Mouse (Mus musculus) limb, embryonic 12.5 days (tissue): ENCODE data around the gene Abcc9. TPM values are rescaled to one million over a fixed set of nuclear protein-coding genes. Genes with fewer than 3 reads are reported as not detected.

Source experiments
- ATAC-seq: fragments of 200-750 bp; cut with Nextera tagmentation; 2 replicates; pipeline ENCODE4 v1.8.0; 2017; ENCODE audit warnings: low read depth, moderate TSS enrichment; ENCODE audit not compliant: insufficient number of reproducible peaks, insufficient read depth, low FRiP score, low TSS enrichment
- H3K27ac ChIP-seq: fragments of 300-500 bp; sonication (generic); 2 replicates; pipeline ENCODE4 v1.5.1; 2016; ENCODE audit warnings: mild to moderate bottlenecking, moderate library complexity
- H3K27me3 ChIP-seq: fragments of 300-500 bp; sonication (generic); 2 replicates; pipeline ENCODE4 v1.6.1; 2016; ENCODE audit warnings: mild to moderate bottlenecking, moderate library complexity
- H3K36me3 ChIP-seq: fragments of 300-500 bp; sonication (generic); 2 replicates; pipeline ENCODE4 v1.6.1; 2016; ENCODE audit warnings: mild to moderate bottlenecking, moderate library complexity
- H3K4me1 ChIP-seq: fragments of 300-500 bp; sonication (generic); replicated peaks from 2 replicates; pipeline ENCODE4 v1.6.1; 2016
- H3K4me2 ChIP-seq: fragments of 300-500 bp; sonication (generic); 2 replicates; pipeline ENCODE4 v1.6.1; 2016; ENCODE audit warnings: mild to moderate bottlenecking, moderate library complexity
- H3K4me3 ChIP-seq: fragments of 300-500 bp; sonication (generic); replicated peaks from 2 replicates; pipeline ENCODE4 v1.5.1; 2016; ENCODE audit warnings: mild to moderate bottlenecking
- H3K9ac ChIP-seq: fragments of 300-500 bp; sonication (generic); replicated peaks from 2 replicates; pipeline ENCODE4 v1.6.1; 2016; ENCODE audit warnings: mild to moderate bottlenecking, moderate library complexity
- H3K9me3 ChIP-seq: fragments of 300-500 bp; sonication (generic); 2 replicates; pipeline ENCODE4 v1.6.1; 2016; ENCODE audit warnings: mild to moderate bottlenecking, moderate library complexity
- WGBS: fragments of 180-500 bp; shearing (Covaris S2); methylation state at CpG from one replicate; pipeline ENCODE4 v1.1.7; 2016; 5-methylcytosine and 5-hydroxymethylcytosine counted together
- polyA plus RNA-seq: library from polyadenylated mRNA; unstranded; fragments of >200 nt; fragmentation: Nextera tagmentation; extraction: Ambion mirVana; gene quantifications from 2 replicates; pipeline ENCODE4 v1.2.1, GENCODE M21; 2016

Abcc9 gene
- polyA plus RNA-seq, 1 experiment from 2014 or later: 0.53 TPM

DNA sequence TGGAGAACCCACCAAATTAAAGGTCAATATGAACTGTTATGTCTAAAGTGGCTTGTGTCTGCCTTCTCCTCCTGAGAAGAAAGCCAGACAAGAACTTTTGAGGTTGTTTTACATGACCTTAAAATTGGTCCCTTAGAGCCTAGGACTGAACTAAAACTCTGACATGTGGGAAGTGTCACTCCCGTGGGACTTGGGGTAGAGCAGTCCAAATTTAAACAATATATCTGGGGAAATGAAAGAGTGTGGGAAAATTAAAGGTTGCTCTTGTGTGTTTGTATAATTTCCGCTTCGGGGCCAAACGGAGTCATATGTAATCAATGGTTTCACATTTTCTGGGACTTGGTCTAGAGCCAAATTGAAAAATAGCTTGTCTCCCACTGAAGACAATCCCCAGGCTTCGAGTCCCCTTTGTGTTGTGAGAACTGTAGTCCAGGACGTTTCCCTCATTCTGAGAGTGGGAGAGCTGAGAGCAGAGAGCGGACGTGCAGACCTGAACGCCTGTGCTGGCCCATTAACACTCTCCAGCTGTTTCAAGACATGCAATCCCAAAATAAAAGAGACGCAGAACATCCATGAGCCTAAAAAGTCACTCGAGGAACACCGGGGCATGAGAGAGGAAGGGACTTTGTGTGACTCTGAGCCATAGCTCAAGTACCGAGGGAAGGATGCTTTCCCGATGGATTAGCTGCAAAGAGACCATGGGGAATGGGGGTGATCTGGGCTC, 30.6 kb upstream of the Abcc9 start:
- ATAC-seq: no peak
- H3K36me3 ChIP-seq: no peaks in the 10 kb centered on the region
- H3K27me3 ChIP-seq: peaks cover 3% of the 10 kb centered on the region; the same call in 1 of the 2 replicates
- 69% methylated on average over 14 of the region's 14 CpGs for WGBS
- no peak overlapping the region for H3K9ac ChIP-seq
- no peak overlapping the region for H3K4me2 ChIP-seq
- no peak overlapping the region for H3K4me3 ChIP-seq
- no peaks in the 10 kb centered on the region for H3K9me3 ChIP-seq
- no peak overlapping the region for H3K27ac ChIP-seq
- no peaks in the 10 kb centered on the region for H3K4me1 ChIP-seq

DNA sequence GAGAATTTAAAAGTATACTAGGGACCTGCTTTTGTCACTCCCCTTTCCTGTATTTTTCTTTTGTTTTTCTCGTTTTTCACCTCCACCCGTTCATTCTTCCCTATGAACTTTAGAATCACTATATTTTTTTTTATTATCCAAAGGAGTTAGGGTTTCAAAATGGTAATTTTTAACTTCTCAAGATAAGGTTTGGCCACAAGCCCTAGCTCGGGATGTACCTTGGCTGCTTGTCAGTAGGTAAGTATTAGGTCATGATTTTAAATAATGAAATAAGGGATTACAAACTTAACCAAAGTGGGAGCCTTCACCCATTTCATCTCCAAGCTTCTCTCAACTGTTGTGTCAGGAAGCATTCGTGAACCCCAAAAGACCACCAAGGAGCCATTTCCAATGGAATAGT, 23.9 kb upstream of the Abcc9 start:
- Histone ChIP-seq H3K9me3 (peaks cover 7% of the 10 kb centered on the region; the same call in 1 of the 2 replicates), H3K27ac (no peak overlapping the region), H3K4me3 (no peak overlapping the region), H3K9ac (no peak overlapping the region), H3K27me3 (no peaks in the 10 kb centered on the region), H3K4me1 (no peaks in the 10 kb centered on the region), H3K36me3 (no peaks in the 10 kb centered on the region), H3K4me2 (no peak overlapping the region)
- no peak for ATAC-seq
- 90% methylated on average over 4 of the region's 4 CpGs for WGBS

DNA sequence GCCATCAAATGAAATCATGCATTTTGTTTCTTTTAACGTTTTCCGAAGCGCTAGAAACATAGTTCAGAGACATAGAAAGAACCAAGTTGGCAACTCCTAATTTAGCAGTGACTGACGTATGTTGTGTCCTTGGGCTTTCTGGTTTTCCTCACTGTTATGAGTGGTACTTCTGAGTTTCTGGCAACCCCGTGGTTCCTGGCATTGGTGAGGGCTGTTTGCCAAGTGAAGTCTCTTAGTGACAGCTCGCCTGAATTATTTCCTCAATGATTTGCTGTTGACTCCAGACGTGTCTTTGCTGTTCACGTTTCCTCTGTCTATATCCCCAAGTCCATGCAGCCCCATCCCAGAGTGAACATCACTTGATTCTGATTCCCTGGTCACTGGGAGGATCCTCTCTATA, 19.6 kb upstream of the Abcc9 start:
- no peaks in the 10 kb centered on the region for H3K27me3 ChIP-seq
- H3K9me3 ChIP-seq: peaks cover 7% of the 10 kb centered on the region; the same call in 1 of the 2 replicates
- no peak overlapping the region for H3K4me2 ChIP-seq
- H3K9ac ChIP-seq: no peak overlapping the region
- no peak overlapping the region for H3K27ac ChIP-seq
- no peak for ATAC-seq
- H3K4me1 ChIP-seq: no peaks in the 10 kb centered on the region
- 87% methylated on average over 8 of the region's 8 CpGs for WGBS
- H3K36me3 ChIP-seq: no peaks in the 10 kb centered on the region
- H3K4me3 ChIP-seq: no peak overlapping the region

- 66% methylated on average over 6 of the region's 6 CpGs for WGBS
- H3K9me3 ChIP-seq: peaks cover 7% of the 10 kb centered on the region; the same call in 1 of the 2 replicates
- H3K27me3 ChIP-seq: no peaks in the 10 kb centered on the region
- H3K4me3 ChIP-seq: no peak overlapping the region
- no peak overlapping the region for H3K27ac ChIP-seq
- H3K4me1 ChIP-seq: no peaks in the 10 kb centered on the region
- H3K36me3 ChIP-seq: no peaks in the 10 kb centered on the region
- no peak for ATAC-seq
- H3K9ac ChIP-seq: no peak overlapping the region
- H3K4me2 ChIP-seq: no peak overlapping the region
Measured at GRCm38 (mm10) chr6:142720641-142721040, 18.5 kb upstream of the Abcc9 start.

GRCm38 (mm10) chr6:142718167-142718566, 16.1 kb upstream of the Abcc9 start:
- WGBS: 81% methylated on average over 7 of the region's 7 CpGs
- Histone ChIP-seq H3K4me1 (no peaks in the 10 kb centered on the region), H3K27ac (no peak overlapping the region), H3K4me3 (no peak overlapping the region), H3K9me3 (peaks cover 9% of the 10 kb centered on the region; the same call in 1 of the 2 replicates), H3K9ac (no peak overlapping the region), H3K27me3 (no peaks in the 10 kb centered on the region), H3K4me2 (no peak overlapping the region), H3K36me3 (no peaks in the 10 kb centered on the region)
- ATAC-seq: no peak

- H3K4me1 ChIP-seq: no peaks in the 10 kb centered on the region
- ATAC-seq: no peak
- no peak overlapping the region for H3K4me2 ChIP-seq
- 73% methylated on average over 4 of the region's 4 CpGs for WGBS
- H3K36me3 ChIP-seq: no peaks in the 10 kb centered on the region
- no peaks in the 10 kb centered on the region for H3K27me3 ChIP-seq
- 0 out of 2 replicates have a peak, but pooled peaks cover 3% of the 10 kb centered on the region for H3K9me3 ChIP-seq
- no peak overlapping the region for H3K4me3 ChIP-seq
- no peak overlapping the region for H3K9ac ChIP-seq
- no peak overlapping the region for H3K27ac ChIP-seq
Measured at GRCm38 (mm10) chr6:142717186-142717585, 15.1 kb upstream of the Abcc9 start.

DNA sequence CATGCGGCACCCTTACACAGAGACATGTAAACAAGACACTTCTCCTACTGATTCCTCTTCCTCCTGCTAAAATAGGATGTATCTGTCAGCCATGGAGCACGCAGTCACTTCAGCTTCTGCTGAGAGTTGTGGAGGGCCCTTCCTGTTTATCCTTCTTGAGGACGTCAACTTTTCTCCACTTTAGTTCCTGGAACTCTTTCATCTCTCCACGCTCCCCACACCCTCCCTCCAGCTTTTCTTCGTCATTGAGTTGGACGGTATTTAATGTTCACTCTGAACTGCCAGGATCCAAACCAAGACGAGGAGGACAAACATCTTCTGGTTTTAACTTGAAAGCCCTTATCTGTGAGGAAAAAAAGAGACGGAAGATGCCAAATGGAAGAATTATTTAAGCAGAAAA, 12.9 kb upstream of the Abcc9 start:
- Histone ChIP-seq H3K27ac (no peak overlapping the region), H3K4me3 (no peak overlapping the region), H3K36me3 (no peaks in the 10 kb centered on the region), H3K4me1 (no peaks in the 10 kb centered on the region), H3K9ac (no peak overlapping the region), H3K9me3 (0 out of 2 replicates have a peak, but pooled peaks cover 3% of the 10 kb centered on the region), H3K4me2 (no peak overlapping the region), H3K27me3 (no peaks in the 10 kb centered on the region)
- WGBS: 80% methylated on average over 8 of the region's 8 CpGs
- ATAC-seq: no peak

- Histone ChIP-seq H3K36me3 (no peaks in the 10 kb centered on the region), H3K4me1 (no peaks in the 10 kb centered on the region), H3K9me3 (0 out of 2 replicates have a peak, but pooled peaks cover 3% of the 10 kb centered on the region), H3K27ac (no peak overlapping the region), H3K9ac (no peak overlapping the region), H3K4me2 (no peak overlapping the region), H3K27me3 (no peaks in the 10 kb centered on the region), H3K4me3 (no peak overlapping the region)
- 55% methylated on average over 4 of the region's 4 CpGs for WGBS
- ATAC-seq: no peak
Measured at GRCm38 (mm10) chr6:142711106-142711505, 9.0 kb upstream of the Abcc9 start.

DNA sequence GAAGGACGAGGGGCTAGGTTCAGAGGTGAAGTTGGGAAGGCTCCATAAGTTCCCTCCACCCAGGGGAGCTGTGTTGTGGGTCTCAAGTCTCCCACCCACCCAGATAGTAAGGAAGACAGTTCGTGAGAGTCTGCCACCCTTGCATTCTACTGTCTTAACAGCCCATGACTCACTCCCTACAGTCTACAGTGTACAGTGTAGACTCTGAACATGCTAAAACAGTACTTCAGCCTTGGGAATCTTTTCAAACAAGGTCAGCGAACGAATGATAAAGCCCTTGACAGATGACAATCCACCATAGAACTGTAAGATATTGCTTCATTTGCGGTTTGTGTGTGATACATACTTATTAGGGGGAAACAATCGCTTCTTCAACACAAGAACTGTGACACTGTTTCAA, 8.6 kb upstream of the Abcc9 start:
- H3K27me3 ChIP-seq: no peaks in the 10 kb centered on the region
- 0 out of 2 replicates have a peak, but pooled peaks cover 3% of the 10 kb centered on the region for H3K9me3 ChIP-seq
- H3K9ac ChIP-seq: no peak overlapping the region
- no peaks in the 10 kb centered on the region for H3K36me3 ChIP-seq
- H3K27ac ChIP-seq: no peak overlapping the region
- ATAC-seq: no peak
- no peaks in the 10 kb centered on the region for H3K4me1 ChIP-seq
- 85% methylated on average over 6 of the region's 6 CpGs for WGBS
- no peak overlapping the region for H3K4me2 ChIP-seq
- no peak overlapping the region for H3K4me3 ChIP-seq

DNA sequence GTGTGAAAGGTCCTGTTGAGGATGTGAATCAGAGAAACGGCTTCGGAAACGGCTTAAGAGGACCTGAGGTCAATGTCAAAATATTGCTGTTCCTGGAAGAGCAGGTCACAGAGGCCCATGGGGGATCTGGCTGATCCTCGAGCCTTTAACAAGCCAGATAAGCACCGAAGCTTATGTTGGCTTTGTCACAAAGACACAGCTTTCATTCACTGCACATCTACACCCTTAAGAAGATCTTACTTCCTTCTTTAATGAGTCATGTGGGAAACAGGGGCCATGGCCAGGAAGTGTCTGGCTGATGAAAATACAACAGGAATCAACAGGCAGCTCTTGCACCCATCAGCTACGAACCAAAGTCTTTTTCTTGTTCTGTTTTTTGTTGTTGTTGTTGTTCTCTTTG, 6.3 kb upstream of the Abcc9 start:
- H3K9ac ChIP-seq: no peak overlapping the region
- no peaks in the 10 kb centered on the region for H3K36me3 ChIP-seq
- WGBS: 84% methylated on average over 6 of the region's 6 CpGs
- no peak overlapping the region for H3K4me3 ChIP-seq
- ATAC-seq: no peak
- H3K27ac ChIP-seq: no peak overlapping the region
- no peak overlapping the region for H3K4me2 ChIP-seq
- H3K9me3 ChIP-seq: no peaks in the 10 kb centered on the region
- H3K27me3 ChIP-seq: peaks cover 2% of the 10 kb centered on the region; the same call in 1 of the 2 replicates
- no peaks in the 10 kb centered on the region for H3K4me1 ChIP-seq

- H3K27ac ChIP-seq: no peak overlapping the region
- no peak for ATAC-seq
- no peak overlapping the region for H3K4me2 ChIP-seq
- no peak overlapping the region for H3K9ac ChIP-seq
- peaks cover 13% of the 10 kb centered on the region; the same call in 1 of the 2 replicates for H3K27me3 ChIP-seq
- 80% methylated on average over 3 of the region's 3 CpGs for WGBS
- no peaks in the 10 kb centered on the region for H3K4me1 ChIP-seq
- no peak overlapping the region for H3K4me3 ChIP-seq
- H3K36me3 ChIP-seq: no peaks in the 10 kb centered on the region
- H3K9me3 ChIP-seq: no peaks in the 10 kb centered on the region
Measured at GRCm38 (mm10) chr6:142706688-142707087, 4.6 kb upstream of the Abcc9 start.

GRCm38 (mm10) chr6:142703441-142703930, 1.4 kb upstream of the Abcc9 start:
- 79% methylated on average over 11 of the region's 11 CpGs for whole genome bisulfite sequencing
- Histone ChIP-seq H3K9ac (no peak overlapping the region), H3K27ac (no peak overlapping the region), H3K4me2 (no peak overlapping the region), H3K4me1 (no peaks in the 10 kb centered on the region), H3K4me3 (no peak overlapping the region), H3K36me3 (no peaks in the 10 kb centered on the region), H3K27me3 (peaks cover 22% of the 10 kb centered on the region), H3K9me3 (no peaks in the 10 kb centered on the region)
- ATAC-seq: no peak
